Mouse (Mus musculus): ENCODE results near the gene Nr6a1. TPM values are rescaled to one million over a fixed set of nuclear protein-coding genes. Genes with fewer than 3 reads are reported as not detected.

Nr6a1 gene
- 1.7 and 5.7 TPM in 2 replicates for total RNA-seq (2017)

- peak; percentile 41 for ATAC-seq (replicated peaks; ENCODE audit: low read depth, poor library complexity, severe bottlenecking)
Measured at GRCm38 (mm10) chr2:38927115-38927979, at the start of gene Nr6a1. Gene Nr6a1 (minus strand): TSS chr2:38927688.

- no peak for ATAC-seq (replicated peaks; ENCODE audit: low read depth, poor library complexity, severe bottlenecking)
Measured at GRCm38 (mm10) chr2:38975941-38976805, 48.7 kb upstream of the Nr6a1 start.

GRCm38 (mm10) chr2:38975181-38975580, 47.7 kb upstream of the Nr6a1 start:
- ATAC-seq (replicated peaks; ENCODE audit: low read depth, poor library complexity, severe bottlenecking), result no peak

- ATAC-seq (replicated peaks; ENCODE audit: low read depth, poor library complexity, severe bottlenecking), result 0 out of 2 replicates have a peak, but pooled peaks have one; percentile 9
Measured at GRCm38 (mm10) chr2:38974171-38974570, 46.7 kb upstream of the Nr6a1 start.

GRCm38 (mm10) chr2:38973701-38974100, 46.2 kb upstream of the Nr6a1 start:
- ATAC-seq (replicated peaks; ENCODE audit: low read depth, poor library complexity, severe bottlenecking), result no peak

GRCm38 (mm10) chr2:38973223-38973622, 45.7 kb upstream of the Nr6a1 start:
- peak; percentile 27; the same call in 1 of the 2 replicates for ATAC-seq (replicated peaks; ENCODE audit: low read depth, poor library complexity, severe bottlenecking)

GRCm38 (mm10) chr2:38970057-38970456, 42.6 kb upstream of the Nr6a1 start:
- ATAC-seq (replicated peaks; ENCODE audit: low read depth, poor library complexity, severe bottlenecking), result peak; percentile 77

GRCm38 (mm10) chr2:38969650-38970049, 42.2 kb upstream of the Nr6a1 start:
- no peak for ATAC-seq (replicated peaks; ENCODE audit: low read depth, poor library complexity, severe bottlenecking)

GRCm38 (mm10) chr2:38964198-38964597, 36.7 kb upstream of the Nr6a1 start:
- ATAC-seq (replicated peaks; ENCODE audit: low read depth, poor library complexity, severe bottlenecking), result no peak

- no peak for ATAC-seq (replicated peaks; ENCODE audit: low read depth, poor library complexity, severe bottlenecking)
Measured at GRCm38 (mm10) chr2:38957671-38958223, 30.3 kb upstream of the Nr6a1 start.

- ATAC-seq (replicated peaks; ENCODE audit: low read depth, poor library complexity, severe bottlenecking), result no peak
Measured at GRCm38 (mm10) chr2:38956062-38956461, 28.6 kb upstream of the Nr6a1 start.

GRCm38 (mm10) chr2:38953152-38953883, 25.8 kb upstream of the Nr6a1 start:
- ATAC-seq (replicated peaks; ENCODE audit: low read depth, poor library complexity, severe bottlenecking), result no peak

- peak; percentile 96 for ATAC-seq (replicated peaks; ENCODE audit: low read depth, poor library complexity, severe bottlenecking)
Measured at GRCm38 (mm10) chr2:38950281-38950719, 22.8 kb upstream of the Nr6a1 start.

GRCm38 (mm10) chr2:38947566-38947965, 20.1 kb upstream of the Nr6a1 start:
- no peak for ATAC-seq (replicated peaks; ENCODE audit: low read depth, poor library complexity, severe bottlenecking)

- peak; percentile 33; the same call in 1 of the 2 replicates for ATAC-seq (replicated peaks; ENCODE audit: low read depth, poor library complexity, severe bottlenecking)
Measured at GRCm38 (mm10) chr2:38944460-38945161, 17.1 kb upstream of the Nr6a1 start.

- no peak for ATAC-seq (replicated peaks; ENCODE audit: low read depth, poor library complexity, severe bottlenecking)
Measured at GRCm38 (mm10) chr2:38943977-38944376, 16.5 kb upstream of the Nr6a1 start.

GRCm38 (mm10) chr2:38943161-38943560, 15.7 kb upstream of the Nr6a1 start:
- ATAC-seq (replicated peaks; ENCODE audit: low read depth, poor library complexity, severe bottlenecking), result no peak

GRCm38 (mm10) chr2:38941898-38942297, 14.4 kb upstream of the Nr6a1 start:
- no peak for ATAC-seq (replicated peaks; ENCODE audit: low read depth, poor library complexity, severe bottlenecking)

GRCm38 (mm10) chr2:38941426-38941825, 13.9 kb upstream of the Nr6a1 start:
- ATAC-seq (replicated peaks; ENCODE audit: low read depth, poor library complexity, severe bottlenecking), result no peak
